Mouse (Mus musculus): ENCODE measurements around the gene Pla2g15. TPM values are rescaled to one million over a fixed set of nuclear protein-coding genes. Genes with fewer than 3 reads are reported as not detected.
"Not testable (repeated sequence)": the region's sequence is repeated elsewhere in the genome, so short reads cannot be mapped to it uniquely, and the experiment has no call there.

Gene Pla2g15
- total RNA-seq, 2 experiments from 2014 or later = 4.7 to 6.6 TPM

- peak; percentile 37 for DNase-seq
Observed at GRCm38 (mm10) chr8:106169017-106169933, 19.1 kb downstream of the Pla2g15 start.

- no peak for DNase-seq
Observed at GRCm38 (mm10) chr8:106169934-106170480, 19.8 kb downstream of the Pla2g15 start.

GRCm38 (mm10) chr8:106173566-106173965, 23.4 kb downstream of the Pla2g15 start:
- DNase-seq = no peak

- DNase-seq = no peak
Observed at GRCm38 (mm10) chr8:106176891-106177290, 26.7 kb downstream of the Pla2g15 start.

GRCm38 (mm10) chr8:106177594-106177993, 27.4 kb downstream of the Pla2g15 start:
- DNase-seq = no peak

- no peak for DNase-seq
Observed at GRCm38 (mm10) chr8:106178428-106178827, 28.2 kb downstream of the Pla2g15 start.

- no peak for DNase-seq
Observed at GRCm38 (mm10) chr8:106185628-106186270, 35.5 kb downstream of the Pla2g15 start.

GRCm38 (mm10) chr8:106186394-106186793, 36.2 kb downstream of the Pla2g15 start:
- no peak for DNase-seq

- DNase-seq = no peak
Observed at GRCm38 (mm10) chr8:106189162-106189561, 39.0 kb downstream of the Pla2g15 start.

- no peak for DNase-seq
Observed at GRCm38 (mm10) chr8:106191639-106192038, 41.4 kb downstream of the Pla2g15 start.

- DNase-seq = no peak
Observed at GRCm38 (mm10) chr8:106193162-106193561, 43.0 kb downstream of the Pla2g15 start.

GRCm38 (mm10) chr8:106194062-106194461, 43.9 kb downstream of the Pla2g15 start:
- no peak for DNase-seq

GRCm38 (mm10) chr8:106198741-106199140, 48.5 kb downstream of the Pla2g15 start:
- DNase-seq = no peak

GRCm38 (mm10) chr8:106199596-106199995, 49.4 kb downstream of the Pla2g15 start:
- not testable (repeated sequence) for DNase-seq

- peak; percentile 42 for DNase-seq
Observed at GRCm38 (mm10) chr8:106210035-106210731, 60.0 kb downstream of the Pla2g15 start.

- peak; percentile 95 for DNase-seq
Observed at GRCm38 (mm10) chr8:106210821-106211345, 60.7 kb downstream of the Pla2g15 start, which contains the start of the genes Slc7a6os and Prmt7. Gene Slc7a6os, minus strand, starts transcription at chr8:106210935. Gene Prmt7, plus strand, starts transcription at chr8:106210936.

- DNase-seq = no peak
Observed at GRCm38 (mm10) chr8:106211421-106211820, 61.2 kb downstream of the Pla2g15 start.

GRCm38 (mm10) chr8:106213959-106214358, 63.8 kb downstream of the Pla2g15 start:
- no peak for DNase-seq

Measured in gastrocnemius, postnatal 10 days (tissue).